Mouse (Mus musculus): Measurements from ENCODE around the gene Agl.
"Not testable (repeated sequence)": the region's sequence is repeated elsewhere in the genome, so short reads cannot be mapped to it uniquely, and the experiment has no call there.

Gene Agl

DNA sequence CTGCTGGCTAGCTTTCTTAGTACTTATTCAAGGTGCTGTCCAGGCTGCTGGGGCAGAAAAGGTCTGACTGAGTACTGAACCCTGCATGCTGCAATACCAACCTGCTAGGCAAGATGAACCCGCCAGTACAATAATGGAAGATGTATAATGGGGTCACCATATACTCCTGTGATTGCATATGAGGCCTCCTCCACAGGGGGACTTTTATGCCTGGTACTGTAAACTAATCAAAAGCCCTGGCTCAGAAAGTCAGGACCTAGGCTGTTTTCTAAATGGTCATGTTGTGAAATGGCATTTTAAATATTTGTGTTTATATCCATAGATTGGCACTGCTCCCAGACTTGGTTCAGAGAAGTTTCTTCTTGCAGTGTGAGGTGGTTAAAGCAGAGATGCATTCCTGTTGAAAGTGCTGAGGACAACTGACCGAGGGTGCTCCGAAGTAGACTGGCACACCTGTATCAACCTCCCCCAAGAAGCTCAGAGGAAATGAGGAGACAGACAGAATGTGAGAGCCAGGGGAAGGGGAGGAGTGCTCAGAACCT is 8.8 kb upstream of the Agl start:
- no peak for DNase-seq (ENCODE audit: low spot score in 2 of 2)

DNA sequence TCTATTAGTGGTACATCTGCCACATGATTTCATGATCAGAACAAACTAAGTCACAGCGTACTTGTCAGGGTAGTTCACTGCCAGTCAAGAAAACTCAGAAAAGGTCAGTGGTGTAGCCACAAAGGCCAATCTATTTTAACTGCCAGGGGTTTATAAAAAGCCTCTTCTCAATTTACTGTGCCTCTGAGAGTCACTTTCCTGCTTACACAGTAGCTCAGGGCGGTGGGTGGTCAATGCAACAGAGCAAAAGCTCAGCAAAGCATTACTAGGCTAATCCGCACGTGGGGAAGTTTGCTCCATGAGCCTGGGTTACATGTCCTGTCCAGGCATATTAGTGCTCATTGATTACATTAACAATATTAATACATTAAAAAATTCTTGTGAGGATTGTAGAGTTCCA is 8.0 kb upstream of the Agl start:
- no peak for DNase-seq (ENCODE audit: low spot score in 2 of 2)

DNA sequence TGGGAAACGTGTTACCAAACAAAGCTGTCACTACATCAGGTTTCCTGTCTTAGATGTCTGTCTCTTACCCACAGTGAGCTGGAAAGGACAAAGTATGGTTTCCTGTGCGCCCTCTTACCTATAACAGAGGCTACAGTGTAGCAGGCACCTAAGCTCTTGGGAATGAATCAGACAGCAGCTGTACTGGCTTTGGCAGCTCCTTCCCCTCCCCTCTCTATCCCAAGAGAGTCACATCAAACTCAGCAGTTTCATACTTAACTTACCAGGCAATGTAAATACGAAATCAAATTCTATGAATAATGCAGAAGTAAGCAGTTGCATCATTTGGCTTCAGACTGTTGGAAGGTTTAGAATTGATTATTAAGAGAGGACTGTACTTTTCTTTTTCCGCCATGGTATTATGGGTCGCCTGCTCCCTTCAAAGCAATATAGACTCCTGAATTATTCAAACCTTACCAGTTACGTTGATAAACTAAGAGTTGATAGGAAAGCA is 7.4 kb upstream of the Agl start:
- no peak for DNase-seq (ENCODE audit: low spot score in 2 of 2)

- DNase-seq (ENCODE audit: low spot score in 2 of 2): no peak
These were observed 5.0 kb upstream of the Agl start for GRCm38 (mm10) chr3:116812946-116813345.

GRCm38 (mm10) chr3:116810351-116810750 is 2.4 kb upstream of the Agl start:
- not testable (repeated sequence) for DNase-seq (ENCODE audit: low spot score in 2 of 2)

- no peak for DNase-seq (ENCODE audit: low spot score in 2 of 2)
These were observed 1.3 kb upstream of the Agl start for GRCm38 (mm10) chr3:116809221-116809620.

DNA sequence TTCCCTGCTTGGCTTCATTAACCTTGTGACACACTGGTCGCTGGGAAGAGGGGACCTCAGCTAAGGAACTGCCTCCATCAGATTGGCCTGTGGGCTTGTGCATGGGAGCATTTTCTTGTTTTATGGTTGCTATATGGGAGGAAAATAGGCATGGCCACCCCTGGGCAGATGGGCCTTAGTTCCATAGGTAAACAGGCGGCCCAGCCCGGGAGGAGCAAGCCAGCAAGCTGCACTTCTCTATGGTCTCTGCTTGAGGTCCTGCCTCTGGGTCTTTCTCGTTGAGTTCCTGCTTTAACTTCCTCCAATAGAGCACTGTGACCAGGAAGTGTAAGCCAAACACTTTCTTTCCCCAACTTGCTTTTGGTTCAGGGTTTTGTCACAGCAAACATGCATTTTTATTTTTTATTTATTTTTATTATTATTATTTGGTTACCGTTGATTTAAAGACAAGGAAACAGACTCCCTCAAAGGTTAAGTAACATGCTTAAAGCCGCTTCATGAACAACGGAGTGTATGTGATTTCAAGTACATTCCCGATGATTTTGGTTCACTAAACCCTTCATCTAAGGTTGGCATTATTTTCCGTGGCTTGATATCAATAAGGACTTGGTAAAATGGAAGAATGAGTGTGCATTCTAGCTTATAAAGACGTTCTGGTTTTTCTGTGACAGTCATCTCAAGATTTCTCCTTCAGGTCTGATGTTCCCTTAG is 696 bp upstream of the Agl start:
- DNase-seq (ENCODE audit: low spot score in 2 of 2): no peak

DNA sequence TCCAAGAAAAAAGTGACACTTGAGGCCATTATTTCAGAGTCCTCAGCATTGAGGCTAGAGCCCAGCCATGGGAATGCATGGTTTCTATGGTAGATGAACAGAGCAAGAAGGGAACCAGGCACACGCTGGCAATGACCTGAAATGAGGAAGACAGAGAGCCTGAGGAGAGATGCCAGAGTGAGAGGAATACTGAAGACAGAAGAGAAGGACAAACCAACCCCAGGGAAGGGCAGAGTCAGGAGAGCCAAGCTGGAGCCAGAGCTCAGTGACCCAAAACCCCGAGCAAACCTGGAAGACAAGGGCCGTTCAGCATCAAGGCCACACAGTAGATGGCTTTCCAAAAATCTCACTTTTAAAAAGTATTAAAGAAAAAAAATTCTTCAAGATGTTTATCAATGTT is 2.1 kb downstream of the Agl start:
- DNase-seq (ENCODE audit: low spot score in 2 of 2): no peak

- no peak for DNase-seq (ENCODE audit: low spot score in 2 of 2)
These were observed 3.1 kb downstream of the Agl start for GRCm38 (mm10) chr3:116804746-116805285.

- no peak for DNase-seq (ENCODE audit: low spot score in 2 of 2)
These were observed 6.2 kb downstream of the Agl start for GRCm38 (mm10) chr3:116801755-116802154.

DNA sequence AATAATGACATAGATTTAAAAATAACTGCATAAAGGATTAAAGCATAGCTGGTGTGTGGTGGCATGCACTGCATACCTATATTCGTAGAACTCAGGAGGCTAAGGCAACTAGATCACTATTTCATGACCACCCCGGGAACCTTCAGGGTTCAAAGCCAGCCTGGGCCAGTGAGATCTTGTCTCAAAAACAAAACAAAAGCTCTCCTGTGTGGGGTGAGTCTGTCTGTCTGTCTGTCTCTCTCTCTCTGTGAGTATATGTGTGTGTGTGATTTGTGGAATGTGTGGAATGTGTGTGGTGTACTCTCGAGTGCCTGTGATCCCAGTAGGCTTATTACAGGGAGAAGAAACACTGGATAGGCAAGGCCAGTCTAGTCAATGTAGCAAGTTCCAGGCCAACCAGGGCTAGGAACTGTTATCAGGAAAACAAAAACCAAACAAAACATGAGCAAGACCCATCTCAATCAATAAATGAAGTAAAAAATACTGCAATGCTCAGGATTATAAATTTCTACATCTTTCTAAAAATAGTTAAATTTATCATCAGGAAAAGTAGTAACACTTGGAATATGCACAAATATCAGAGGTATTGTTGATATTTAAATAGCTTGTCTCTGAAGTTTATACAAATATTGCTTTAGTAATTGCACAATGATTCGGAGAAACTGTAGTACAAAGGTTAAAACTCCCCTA is 9.0 kb downstream of the Agl start:
- DNase-seq (ENCODE audit: low spot score in 2 of 2): no peak

DNA sequence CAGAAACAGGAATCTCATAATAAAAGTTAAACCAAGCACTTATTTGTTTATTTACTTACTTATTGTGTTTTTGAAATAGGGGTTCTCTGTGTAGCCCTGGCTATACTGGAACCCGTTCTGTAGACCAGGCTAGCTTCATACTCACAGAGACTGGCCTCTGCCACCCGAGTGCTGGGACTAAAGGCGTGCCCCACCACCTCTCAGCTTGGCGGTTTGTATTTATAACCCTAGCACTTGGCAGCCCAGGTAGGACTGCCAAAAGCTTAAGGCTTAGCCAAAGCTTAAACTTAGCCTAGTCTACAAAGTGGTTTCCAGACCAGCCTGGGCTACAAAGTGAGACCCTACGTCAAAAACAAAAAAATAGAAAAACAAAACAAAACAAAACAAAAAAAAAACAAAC is 19.1 kb downstream of the Agl start:
- DNase-seq (ENCODE audit: low spot score in 2 of 2): no peak

DNA sequence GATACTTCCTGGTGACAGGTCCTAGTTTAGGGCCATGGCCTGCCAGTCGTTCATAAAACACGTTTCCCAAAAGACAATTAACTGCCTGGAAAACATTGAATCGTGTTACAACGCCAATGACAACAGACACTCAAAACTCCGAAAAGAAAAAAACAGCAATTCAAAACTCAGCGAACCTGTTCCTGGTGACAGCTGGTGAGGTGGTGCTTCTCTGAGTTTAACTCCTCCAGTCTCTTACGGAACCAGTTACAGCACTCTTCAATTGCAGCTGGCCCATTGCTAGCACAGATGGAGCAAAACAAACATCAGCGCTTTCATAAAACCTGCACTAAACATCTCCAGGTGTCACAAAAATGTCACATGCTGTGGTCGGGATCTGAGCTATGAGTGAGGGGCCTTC is 21.4 kb downstream of the Agl start:
- DNase-seq (ENCODE audit: low spot score in 2 of 2): no peak

DNA sequence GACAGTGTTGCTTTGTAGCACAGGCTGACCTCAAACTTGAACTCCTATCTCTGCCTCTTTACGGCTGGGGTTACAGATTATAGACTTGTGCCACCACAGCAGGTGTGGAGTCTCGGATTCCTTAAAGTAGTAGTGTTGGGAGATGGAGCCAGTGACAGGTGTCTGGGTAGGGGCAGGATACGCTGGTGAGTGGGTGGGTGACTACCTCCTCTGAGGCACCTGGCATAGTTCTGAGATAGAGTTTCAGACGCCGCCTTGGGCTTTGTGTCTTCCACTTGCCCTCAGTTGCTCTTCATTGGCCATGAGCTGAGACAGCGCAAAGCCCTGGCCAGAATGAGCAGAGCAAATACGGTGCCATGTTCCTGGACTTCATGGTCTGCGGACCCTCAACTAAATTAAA is 22.1 kb downstream of the Agl start:
- no peak for DNase-seq (ENCODE audit: low spot score in 2 of 2)

GRCm38 (mm10) chr3:116784811-116785210 is 23.2 kb downstream of the Agl start:
- no peak for DNase-seq (ENCODE audit: low spot score in 2 of 2)

GRCm38 (mm10) chr3:116784290-116784689 is 23.7 kb downstream of the Agl start:
- DNase-seq (ENCODE audit: low spot score in 2 of 2): no peak

- no peak for DNase-seq (ENCODE audit: low spot score in 2 of 2)
These were observed 31.0 kb downstream of the Agl start for GRCm38 (mm10) chr3:116776961-116777360.

- DNase-seq (ENCODE audit: low spot score in 2 of 2): no peak
These were observed 34.1 kb downstream of the Agl start for GRCm38 (mm10) chr3:116773836-116774235.

DNA sequence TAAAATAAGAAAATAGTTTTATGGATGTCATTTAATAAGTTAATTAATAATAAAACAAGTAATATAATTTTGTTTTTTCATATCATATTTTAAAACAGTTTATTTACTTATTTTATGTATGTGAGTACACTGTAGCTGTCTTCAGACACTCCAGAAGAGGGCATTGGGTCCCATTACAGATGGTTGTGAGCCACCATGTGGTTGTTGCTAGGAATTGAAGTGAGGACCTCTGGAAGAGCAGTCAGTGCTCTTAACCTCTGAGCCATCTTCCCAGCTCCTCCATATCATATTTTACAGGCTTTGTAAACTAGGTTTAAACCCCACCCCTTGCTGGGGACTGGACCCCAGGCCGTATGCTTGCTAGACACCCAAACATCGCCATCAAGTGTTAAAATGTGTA is 36.4 kb downstream of the Agl start:
- no peak for DNase-seq (ENCODE audit: low spot score in 2 of 2)

- not testable (repeated sequence) for DNase-seq (ENCODE audit: low spot score in 2 of 2)
These were observed 41.0 kb downstream of the Agl start for GRCm38 (mm10) chr3:116766963-116767362.

DNA sequence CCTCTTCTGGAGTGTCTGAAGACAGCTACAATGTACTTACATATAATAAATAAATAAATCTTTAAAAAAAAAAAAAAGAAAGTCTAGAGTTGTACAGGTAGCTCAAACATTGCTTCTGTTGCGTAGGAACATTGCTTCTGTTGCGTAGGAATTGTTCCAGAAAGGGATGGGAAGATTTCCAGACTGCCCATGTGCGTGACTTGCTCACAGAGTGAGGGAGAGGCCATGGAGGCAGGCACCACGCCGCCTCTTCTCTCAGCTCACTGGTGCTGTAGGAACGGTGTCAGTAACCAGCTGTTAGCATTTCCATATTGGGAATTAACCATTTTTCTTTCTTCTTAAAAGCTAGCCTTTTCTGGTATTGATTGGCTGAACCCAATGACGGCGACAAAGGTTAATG is 55.1 kb downstream of the Agl start:
- DNase-seq (ENCODE audit: low spot score in 2 of 2): peak in 1 of 2 experiments; percentile 17

- DNase-seq (ENCODE audit: low spot score in 2 of 2): peak; percentile 11 to 25
These were observed 56.6 kb downstream of the Agl start for GRCm38 (mm10) chr3:116751191-116751860.
